Mouse (Mus musculus) G1E-ER4 (cell line): ENCODE data around the gene Xpc. TPM values are rescaled to one million over a fixed set of nuclear protein-coding genes. Genes with fewer than 3 reads are reported as not detected.

Experiments used
- GATA1 ChIP-seq: IDR thresholded peaks from one replicate; pipeline ENCODE4 v1.8.0; 2012; ENCODE audit warnings: low read length, inconsistent platforms
- polyA plus RNA-seq: library from polyadenylated mRNA; stranded (reverse); fragments of >175 nt; gene quantifications from 2 replicates; pipeline ENCODE4 v1.2.3, GENCODE M21; 2012

The Xpc gene
- polyA plus RNA-seq, 1 experiment: 7.5 TPM

- no peak for TF ChIP-seq GATA1
Measured at GRCm38 (mm10) chr6:91452056-91452455, 63.6 kb downstream of the Xpc start.

- TF ChIP-seq GATA1: no peak
Measured at GRCm38 (mm10) chr6:91449472-91450225, 66.0 kb downstream of the Xpc start.

GRCm38 (mm10) chr6:91445316-91445715 lies 70.4 kb downstream of the Xpc start:
- TF ChIP-seq GATA1: no peak

GRCm38 (mm10) chr6:91441145-91441662 lies 74.5 kb downstream of the Xpc start:
- TF ChIP-seq GATA1: no peak

GRCm38 (mm10) chr6:91440474-91441144 lies 75.1 kb downstream of the Xpc start:
- no peak for TF ChIP-seq GATA1

Other genes with a start within 250 kb of the Xpc start
- not detected in 2 replicates for gene Wnt7a, start 104.5 kb downstream of the Xpc start, polyA plus RNA-seq
- gene Chchd4, start 42.3 kb downstream of the Xpc start, polyA plus RNA-seq: 18.9 and 20.6 TPM in 2 replicates
- 1.4 and 3.0 TPM in 2 replicates for gene Tmem43, start 42.2 kb downstream of the Xpc start, polyA plus RNA-seq
- 9.7 and 13.3 TPM in 2 replicates for gene Lsm3, start within 50 bp of the Xpc start, polyA plus RNA-seq
- not detected in 2 replicates for gene Slc6a6, start 168.2 kb upstream of the Xpc start, polyA plus RNA-seq